Mouse (Mus musculus) embryonic facial prominence, embryonic 13.5 days (tissue): Measurements from ENCODE around the gene Hoxd11. TPM values are rescaled to one million over a fixed set of nuclear protein-coding genes. Genes with fewer than 3 reads are reported as not detected.

Experiments used
- ATAC-seq: fragments of 200-750 bp; cut with Nextera tagmentation; 2 replicates; pipeline ENCODE4 v1.8.0; 2017; ENCODE audit warnings: low read depth; ENCODE audit not compliant: insufficient number of reproducible peaks, insufficient read depth, low FRiP score, low TSS enrichment
- H3K27ac ChIP-seq: fragments of 300-500 bp; sonication (generic); 2 replicates; pipeline ENCODE4 v1.5.1; 2015; ENCODE audit warnings: moderate library complexity, mild to moderate bottlenecking, inconsistent platforms
- H3K27me3 ChIP-seq: fragments of 300-500 bp; sonication (generic); 2 replicates; pipeline ENCODE4 v1.6.1; 2015; ENCODE audit warnings: mild to moderate bottlenecking, inconsistent platforms
- H3K36me3 ChIP-seq: fragments of 300-500 bp; sonication (generic); 2 replicates; pipeline ENCODE4 v1.6.1; 2015; ENCODE audit warnings: mild to moderate bottlenecking, inconsistent platforms
- H3K4me1 ChIP-seq: fragments of 300-500 bp; sonication (generic); 2 replicates; pipeline ENCODE4 v1.6.1; 2015; ENCODE audit warnings: inconsistent platforms
- H3K4me2 ChIP-seq: fragments of 300-500 bp; sonication (generic); 2 replicates; pipeline ENCODE4 v1.6.1; 2015; ENCODE audit warnings: moderate library complexity, mild to moderate bottlenecking, inconsistent platforms
- H3K4me3 ChIP-seq: fragments of 300-500 bp; sonication (generic); 2 replicates; pipeline ENCODE4 v1.5.1; 2015; ENCODE audit warnings: mild to moderate bottlenecking, inconsistent platforms
- H3K9ac ChIP-seq: fragments of 300-500 bp; sonication (generic); 2 replicates; pipeline ENCODE4 v1.6.1; 2015; ENCODE audit warnings: mild to moderate bottlenecking, inconsistent platforms
- H3K9me3 ChIP-seq: fragments of 300-500 bp; sonication (generic); 2 replicates; pipeline ENCODE4 v1.6.1; 2016; ENCODE audit warnings: inconsistent platforms
- WGBS: fragments of 180-500 bp; shearing (Covaris S2); methylation state at CpG from one replicate; pipeline ENCODE4 v1.1.7; 2015; ENCODE audit warnings: mixed read lengths; 5-methylcytosine and 5-hydroxymethylcytosine counted together
- polyA plus RNA-seq: library from polyadenylated mRNA; unstranded; fragments of >200 nt; fragmentation: Nextera tagmentation; extraction: Ambion mirVana; gene quantifications from 2 replicates; pipeline ENCODE4 v1.2.1, GENCODE M21; 2015

The Hoxd11 gene
- polyA plus RNA-seq, 1 experiment from 2014 or later: not detected

DNA sequence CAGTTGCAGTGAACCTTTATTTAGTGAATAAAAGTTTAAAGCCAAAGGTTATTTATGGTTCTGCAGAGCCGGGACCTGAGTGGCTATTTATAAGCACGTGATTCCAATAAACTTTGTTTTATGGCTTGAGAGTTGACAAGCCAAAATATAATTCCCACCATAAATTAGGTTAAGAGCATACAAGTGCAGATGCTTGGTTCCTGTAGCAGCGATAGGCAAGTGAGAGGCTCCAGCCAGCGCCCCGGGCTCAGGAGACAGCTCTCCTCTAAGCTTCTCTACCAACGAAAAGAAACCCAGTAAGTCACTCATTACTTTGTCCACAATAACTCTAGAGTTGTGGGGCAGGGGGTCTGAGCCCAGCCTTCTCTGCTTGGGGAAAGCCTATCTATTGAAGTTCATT is 42.5 kb downstream of the Hoxd11 start:
- Histone ChIP-seq H3K9ac (no peak overlapping the region), H3K9me3 (no peaks in the 10 kb centered on the region), H3K4me2 (no peak overlapping the region), H3K27me3 (peaks cover 100% of the 10 kb centered on the region), H3K36me3 (no peaks in the 10 kb centered on the region), H3K4me3 (no peak overlapping the region), H3K4me1 (no peaks in the 10 kb centered on the region), H3K27ac (no peak overlapping the region)
- WGBS: 10% methylated on average over 6 of the region's 6 CpGs
- ATAC-seq: no peak

DNA sequence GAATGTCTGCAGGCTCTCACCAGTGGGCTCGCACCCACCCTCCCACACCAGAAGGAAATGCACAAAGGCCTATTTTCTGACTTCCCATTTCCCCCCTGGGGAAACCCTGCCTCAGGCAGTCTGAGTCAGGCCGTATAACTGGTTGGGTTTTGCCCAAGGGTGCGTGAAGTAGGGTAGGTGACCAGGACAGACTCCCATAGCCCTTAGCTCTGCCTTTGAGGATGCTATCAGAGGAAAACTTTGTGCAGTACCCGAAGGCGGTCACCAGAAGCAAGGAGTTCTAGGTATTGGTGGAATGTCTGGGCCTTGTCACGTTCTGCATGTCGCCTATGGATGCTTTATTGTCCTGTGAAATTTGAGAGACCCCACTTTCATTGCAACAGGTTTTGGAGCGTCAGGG is 43.6 kb downstream of the Hoxd11 start:
- Histone ChIP-seq H3K4me1 (peaks cover 5% of the 10 kb centered on the region), H3K4me2 (no peak overlapping the region), H3K4me3 (no peak overlapping the region), H3K9me3 (no peaks in the 10 kb centered on the region), H3K36me3 (no peaks in the 10 kb centered on the region), H3K9ac (no peak overlapping the region), H3K27me3 (peaks cover 100% of the 10 kb centered on the region), H3K27ac (no peak overlapping the region)
- no peak for ATAC-seq
- 5% methylated on average over 8 of the region's 8 CpGs for WGBS

DNA sequence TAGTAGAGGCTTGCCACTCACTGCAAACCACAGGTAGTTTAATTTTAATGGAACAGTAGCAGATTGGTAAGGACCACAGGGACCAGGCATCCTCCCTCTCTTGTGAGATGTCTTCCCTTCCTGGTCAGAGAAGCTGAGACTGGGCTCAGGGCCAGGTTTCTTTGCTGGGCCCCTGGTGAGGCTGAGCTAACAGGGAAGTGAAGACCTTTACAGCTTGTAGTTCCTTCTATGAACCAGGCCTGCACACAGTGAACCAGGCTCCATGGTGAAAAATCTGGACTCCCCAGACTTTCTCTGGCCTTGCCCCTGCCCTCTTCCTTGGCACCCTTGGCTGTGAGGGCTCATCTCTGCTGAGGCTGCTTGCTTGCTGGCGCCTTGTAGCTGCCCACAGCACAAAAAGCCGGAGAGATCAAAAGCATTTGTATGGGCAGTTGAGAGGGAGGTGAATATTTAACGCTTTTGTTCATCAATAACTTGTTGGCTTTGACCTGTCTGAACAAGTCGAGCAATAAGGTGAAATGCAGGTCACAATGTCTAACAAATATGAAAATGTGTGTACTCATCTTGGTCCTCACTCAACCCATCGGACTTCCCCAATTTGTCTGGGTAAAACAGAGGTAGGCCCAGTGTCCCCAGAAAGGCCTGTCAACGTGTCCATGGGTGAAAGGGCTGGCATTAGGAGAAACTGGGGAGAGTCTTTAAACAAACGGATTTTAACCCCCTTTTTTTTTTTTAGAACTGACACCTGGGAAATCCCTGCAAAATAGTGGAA is 45.1 kb downstream of the Hoxd11 start:
- H3K36me3 ChIP-seq: no peaks in the 10 kb centered on the region
- ATAC-seq: no peak
- no peak overlapping the region for H3K27ac ChIP-seq
- no peak overlapping the region for H3K4me2 ChIP-seq
- H3K9me3 ChIP-seq: no peaks in the 10 kb centered on the region
- no peak overlapping the region for H3K4me3 ChIP-seq
- peaks cover 100% of the 10 kb centered on the region for H3K27me3 ChIP-seq
- WGBS: 14% methylated on average over 7 of the region's 7 CpGs
- no peak overlapping the region for H3K9ac ChIP-seq
- H3K4me1 ChIP-seq: peaks cover 5% of the 10 kb centered on the region

DNA sequence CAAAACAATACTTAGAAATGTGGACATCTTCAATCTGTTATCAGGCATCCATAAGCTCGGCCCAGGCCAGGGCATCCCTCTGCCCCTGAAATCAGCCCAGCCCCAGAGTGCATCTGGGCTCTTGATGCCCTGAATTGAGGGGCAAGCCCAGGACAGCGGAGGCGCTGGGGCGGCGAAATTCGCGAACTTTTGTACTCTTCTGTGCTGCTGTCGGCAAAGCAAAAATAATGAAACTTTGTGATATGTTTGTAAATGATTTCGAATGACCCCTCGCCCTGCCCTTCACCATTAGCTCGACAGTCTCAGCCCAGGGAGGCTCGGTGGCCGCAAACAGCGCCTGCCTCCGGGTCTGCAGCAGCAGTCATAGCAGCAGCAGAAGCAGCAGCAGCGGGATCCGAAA is 45.8 kb downstream of the Hoxd11 start:
- H3K27me3 ChIP-seq: peaks cover 98% of the 10 kb centered on the region
- H3K27ac ChIP-seq: no peak overlapping the region
- no peak overlapping the region for H3K9ac ChIP-seq
- no peak for ATAC-seq
- H3K4me3 ChIP-seq: no peak overlapping the region
- H3K4me1 ChIP-seq: peaks cover 5% of the 10 kb centered on the region
- H3K4me2 ChIP-seq: no peak overlapping the region
- no peaks in the 10 kb centered on the region for H3K9me3 ChIP-seq
- H3K36me3 ChIP-seq: no peaks in the 10 kb centered on the region
- WGBS: 4% methylated on average over 17 of the region's 17 CpGs

DNA sequence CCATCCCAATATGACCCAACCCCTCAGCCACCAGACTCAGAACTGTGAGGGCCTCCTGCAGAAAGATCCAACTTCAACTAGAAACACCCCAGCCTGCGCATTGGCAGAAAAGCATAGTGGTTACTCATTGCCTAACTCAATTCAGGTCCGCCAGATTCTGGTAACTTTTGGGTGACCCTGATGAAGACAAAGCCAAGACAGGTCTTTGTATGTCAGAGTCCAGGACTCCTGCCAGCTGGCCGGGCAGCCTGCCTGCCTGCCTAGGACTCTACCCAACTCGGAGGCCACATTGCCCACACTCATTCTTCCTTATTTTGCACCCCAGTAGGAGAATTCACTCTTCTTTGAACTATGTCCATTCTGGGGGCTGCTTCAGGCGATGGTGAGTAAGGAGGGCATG is 47.2 kb downstream of the Hoxd11 start, which contains the start of gene Gm28230:
Gene Gm28230, plus strand, starts transcription at position 178 of the 400 bp plus-strand sequence.
- Histone ChIP-seq H3K9me3 (no peaks in the 10 kb centered on the region), H3K9ac (no peak within 1 kb of the TSS), H3K36me3 (no peaks in the 10 kb centered on the region), H3K4me3 (peak within 1 kb of the TSS; percentile 33), H3K4me1 (peaks cover 5% of the 10 kb centered on the region), H3K4me2 (peak within 1 kb of the TSS; percentile 54), H3K27me3 (peaks cover 98% of the 10 kb centered on the region), H3K27ac (no peak within 1 kb of the TSS)
- ATAC-seq: no peak
- WGBS: 9% methylated on average over 5 of the region's 5 CpGs

DNA sequence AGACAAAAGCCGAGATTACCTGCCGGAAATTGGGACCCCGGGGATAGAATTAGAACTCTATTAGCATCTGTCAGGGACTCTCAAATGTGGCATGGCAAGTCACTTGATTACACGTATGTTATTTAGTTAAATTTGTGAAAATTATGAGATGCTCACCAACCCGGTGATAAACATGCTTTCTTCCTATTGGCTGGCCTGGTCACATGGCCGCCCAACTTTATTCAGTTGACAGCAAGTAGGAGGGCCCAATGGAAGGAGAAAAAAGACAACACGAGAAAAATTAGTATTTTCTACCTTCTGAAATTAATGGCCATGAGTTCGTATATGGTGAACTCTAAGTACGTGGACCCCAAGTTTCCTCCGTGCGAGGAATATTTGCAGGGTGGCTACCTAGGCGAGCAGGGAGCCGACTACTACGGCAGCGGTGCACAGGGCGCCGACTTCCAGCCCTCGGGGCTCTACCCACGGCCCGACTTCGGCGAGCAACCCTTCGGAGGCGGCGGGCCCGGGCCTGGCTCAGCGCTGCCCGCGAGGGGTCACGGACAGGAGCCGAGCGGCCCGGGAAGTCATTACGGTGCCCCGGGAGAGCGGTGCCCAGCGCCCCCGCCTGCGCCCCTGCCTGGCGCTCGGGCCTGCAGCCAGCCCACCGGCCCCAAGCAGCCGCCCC is 47.7 kb downstream of the Hoxd11 start:
- H3K9ac ChIP-seq: no peak overlapping the region

DNA sequence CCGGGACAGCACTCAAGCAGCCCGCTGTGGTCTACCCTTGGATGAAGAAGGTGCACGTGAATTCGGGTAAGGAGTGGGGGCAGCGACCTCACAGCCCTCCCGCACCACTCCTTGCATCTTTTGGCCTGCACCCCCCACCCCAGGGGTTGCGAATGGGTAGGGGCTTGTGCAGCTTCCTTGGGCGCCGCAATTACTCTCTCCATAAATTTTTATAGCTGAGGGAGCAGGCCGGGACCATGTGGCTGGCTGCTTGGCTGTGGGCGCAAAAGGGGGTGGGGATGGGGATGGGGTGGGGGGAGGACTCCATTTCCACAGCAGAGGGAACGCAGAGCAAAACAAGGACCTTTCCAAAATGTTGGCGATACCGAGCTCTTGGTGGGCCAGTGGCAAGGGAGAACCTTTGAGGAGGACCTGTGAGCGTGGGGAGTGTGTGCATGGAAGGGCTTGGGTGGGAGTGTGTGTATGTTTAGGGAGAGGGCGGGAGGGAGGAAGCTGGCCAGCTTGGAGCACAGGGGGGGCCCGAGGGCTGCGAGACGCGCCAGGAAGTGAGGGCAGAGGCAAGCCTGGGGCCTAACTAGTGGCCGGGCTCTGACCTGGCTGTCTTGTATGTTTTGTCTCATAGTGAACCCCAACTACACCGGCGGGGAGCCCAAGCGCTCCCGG is 48.4 kb downstream of the Hoxd11 start:
- Histone ChIP-seq H3K27me3 (peaks cover 98% of the 10 kb centered on the region), H3K4me2 (peak overlapping the region; percentile 54), H3K36me3 (no peaks in the 10 kb centered on the region), H3K9me3 (no peaks in the 10 kb centered on the region), H3K9ac (no peak overlapping the region), H3K4me3 (peak overlapping the region; percentile 33), H3K4me1 (peaks cover 8% of the 10 kb centered on the region), H3K27ac (no peak overlapping the region)
- WGBS: under 1% methylated on average over 24 of the region's 25 CpGs
- ATAC-seq: no peak

More for the DNA sequence above, 47.7 kb downstream of the Hoxd11 start:
- H3K4me1 ChIP-seq: peaks cover 5% of the 10 kb centered on the region
- peak overlapping the region; percentile 54 for H3K4me2 ChIP-seq
- no peak for ATAC-seq
- H3K9me3 ChIP-seq: no peaks in the 10 kb centered on the region
- no peak overlapping the region for H3K27ac ChIP-seq
- under 1% methylated on average over 40 of the region's 43 CpGs for WGBS
- peaks cover 98% of the 10 kb centered on the region for H3K27me3 ChIP-seq
- no peaks in the 10 kb centered on the region for H3K36me3 ChIP-seq
- H3K4me3 ChIP-seq: peak overlapping the region; percentile 33

DNA sequence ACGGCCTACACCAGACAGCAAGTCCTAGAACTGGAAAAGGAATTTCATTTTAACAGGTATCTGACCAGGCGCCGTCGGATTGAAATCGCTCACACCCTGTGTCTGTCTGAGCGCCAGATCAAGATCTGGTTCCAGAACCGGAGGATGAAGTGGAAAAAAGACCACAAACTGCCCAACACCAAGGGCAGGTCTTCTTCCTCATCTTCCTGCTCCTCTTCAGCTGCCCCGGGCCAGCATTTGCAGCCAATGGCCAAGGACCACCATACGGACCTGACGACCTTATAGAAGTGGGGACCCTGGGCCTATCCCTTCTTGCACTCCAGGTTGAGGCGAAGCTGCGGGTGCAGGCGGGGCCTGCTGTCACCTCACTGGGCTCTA is 48.9 kb downstream of the Hoxd11 start:
- H3K4me2 ChIP-seq: no peak overlapping the region
- 0 out of 2 replicates have a peak, but pooled peaks have one; percentile 26 for ATAC-seq

DNA sequence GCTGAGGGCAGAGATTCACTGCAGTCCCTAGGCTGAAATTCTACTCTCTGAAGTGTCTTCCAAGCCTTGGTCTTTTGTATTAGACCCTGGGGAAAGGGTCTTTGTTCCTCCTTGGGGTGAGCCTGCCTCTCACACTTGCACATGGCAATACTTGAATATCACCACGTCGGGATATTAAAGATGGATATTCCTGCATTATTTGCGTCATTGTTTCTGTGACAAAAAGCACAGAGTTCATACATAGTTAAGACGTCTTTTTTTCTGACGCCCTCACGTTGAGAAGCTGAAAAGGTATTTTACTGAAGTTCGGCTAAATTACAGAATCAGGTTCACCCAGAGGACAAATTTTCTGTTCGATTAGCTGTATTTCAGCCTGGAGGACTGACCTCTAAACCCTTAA is 51.0 kb downstream of the Hoxd11 start:
- ATAC-seq: no peak
- Histone ChIP-seq H3K4me1 (peaks cover 11% of the 10 kb centered on the region), H3K4me2 (no peak overlapping the region), H3K9ac (no peak overlapping the region), H3K9me3 (no peaks in the 10 kb centered on the region), H3K4me3 (no peak overlapping the region), H3K36me3 (no peaks in the 10 kb centered on the region), H3K27me3 (peaks cover 98% of the 10 kb centered on the region), H3K27ac (no peak overlapping the region)
- whole genome bisulfite sequencing: 7% methylated on average over 8 of the region's 8 CpGs

More for the DNA sequence above, 48.9 kb downstream of the Hoxd11 start:
- Histone ChIP-seq H3K9ac (no peak overlapping the region), H3K9me3 (no peaks in the 10 kb centered on the region), H3K27me3 (peaks cover 98% of the 10 kb centered on the region), H3K36me3 (no peaks in the 10 kb centered on the region), H3K4me1 (peaks cover 9% of the 10 kb centered on the region), H3K27ac (no peak overlapping the region), H3K4me3 (no peak overlapping the region)
- WGBS: 4% methylated on average over 13 of the region's 13 CpGs

DNA sequence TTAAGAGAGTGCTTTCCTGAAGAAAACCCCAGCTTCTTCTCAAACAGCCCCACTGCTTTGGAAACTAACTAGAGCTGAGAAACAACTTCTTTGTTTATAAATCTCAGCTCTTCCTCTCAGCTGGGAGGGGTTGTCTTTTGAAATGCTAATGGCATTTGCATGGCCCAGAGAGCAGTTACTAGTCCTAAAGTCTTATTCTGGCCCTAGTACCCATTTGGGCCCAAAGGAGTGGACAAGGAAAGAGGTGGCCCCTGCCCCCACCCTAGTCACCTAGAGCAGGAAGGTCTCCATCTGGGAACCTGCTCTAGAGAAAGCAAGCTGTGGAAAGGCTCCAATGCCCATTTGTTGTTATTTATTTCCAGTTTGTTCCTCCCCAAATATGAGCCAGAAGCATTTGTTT is 51.7 kb downstream of the Hoxd11 start:
- ATAC-seq: no peak

DNA sequence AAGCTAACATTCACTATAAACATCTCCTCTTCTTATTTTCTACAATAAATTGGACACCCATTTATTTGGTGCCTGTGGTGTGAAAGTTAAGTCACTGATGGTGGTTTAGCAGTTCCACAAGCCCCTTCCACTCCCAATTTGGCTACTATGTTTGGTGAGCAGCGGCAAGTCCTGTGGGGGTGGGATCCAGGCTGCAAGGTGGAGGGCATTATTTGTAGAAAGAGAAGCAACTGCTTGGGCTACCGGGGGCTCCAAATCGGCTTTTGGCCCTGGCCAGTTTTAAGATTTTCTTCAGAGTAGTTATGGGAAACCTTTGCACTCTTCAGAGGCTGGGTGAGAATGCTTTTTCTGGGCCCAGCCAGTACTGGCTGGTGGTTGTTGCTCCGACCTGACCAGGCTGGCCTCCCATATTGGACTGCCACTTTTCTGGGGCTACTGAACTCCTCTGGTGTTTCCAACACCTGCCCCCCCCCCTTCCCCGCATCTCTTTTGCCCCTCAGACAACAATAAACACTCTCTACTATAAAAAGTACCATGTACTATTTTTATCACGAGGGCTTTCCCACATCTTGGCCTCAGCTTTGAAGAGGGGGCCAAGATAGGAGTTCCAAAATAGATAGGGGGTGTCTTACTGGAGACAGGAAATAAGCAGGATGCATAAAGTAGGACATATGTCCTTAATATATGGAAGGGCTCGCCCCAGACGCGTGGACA is 52.6 kb downstream of the Hoxd11 start:
- Histone ChIP-seq H3K4me1 (peaks cover 22% of the 10 kb centered on the region), H3K27me3 (peaks cover 98% of the 10 kb centered on the region), H3K4me3 (no peak overlapping the region), H3K36me3 (no peaks in the 10 kb centered on the region), H3K27ac (no peak overlapping the region), H3K4me2 (no peak overlapping the region), H3K9me3 (no peaks in the 10 kb centered on the region), H3K9ac (no peak overlapping the region)
- WGBS: 6% methylated on average over 9 of the region's 9 CpGs
- no peak for ATAC-seq

More for the DNA sequence above, 51.7 kb downstream of the Hoxd11 start:
- Histone ChIP-seq H3K27me3 (peaks cover 98% of the 10 kb centered on the region), H3K36me3 (no peaks in the 10 kb centered on the region), H3K4me1 (peaks cover 18% of the 10 kb centered on the region), H3K4me2 (no peak overlapping the region), H3K9me3 (no peaks in the 10 kb centered on the region), H3K27ac (no peak overlapping the region), H3K4me3 (no peak overlapping the region), H3K9ac (no peak overlapping the region)
